Mouse (Mus musculus) liver, embryonic 14.5 days (tissue): ENCODE measurements at regions not wholly inside any gene's neighbourhood (a gene's known extent, or its start where the extent isn't known, plus 50 kb on each side); places are given as distances from the start of the nearest gene placed in this dataset.

ENCODE experiments used
- ATAC-seq: fragments of 200-750 bp; cut with Nextera tagmentation; 2 replicates; pipeline ENCODE4 v1.8.0; 2017; ENCODE audit warnings: moderate number of reproducible peaks, mild to moderate bottlenecking, moderate library complexity; ENCODE audit not compliant: insufficient read depth
- DNase-seq, 3 experiments: peaks; one replicate each; pipeline ENCODE4 v3.0.0-alpha.2; 2012 to 2013; ENCODE audit warnings: low read depth in 3 of 3, low spot score in 3 of 3
- H3K27ac ChIP-seq: fragments of 300-500 bp; sonication (generic); 2 replicates; pipeline ENCODE4 v1.5.1; 2014; ENCODE audit warnings: moderate library complexity, mild to moderate bottlenecking, control low read depth, inconsistent platforms
- H3K27me3 ChIP-seq: fragments of 300-500 bp; sonication (generic); 2 replicates; pipeline ENCODE4 v1.6.1; 2014; ENCODE audit warnings: mild to moderate bottlenecking, low read length, moderate library complexity; ENCODE audit not compliant: control insufficient read depth, insufficient read depth
- H3K36me3 ChIP-seq: fragments of 300-500 bp; sonication (generic); replicated peaks from 2 replicates; pipeline ENCODE4 v1.6.1; 2014; ENCODE audit warnings: low read depth; ENCODE audit not compliant: control insufficient read depth, insufficient read depth
- H3K4me1 ChIP-seq, 2 experiments: fragments of 200-500 bp in 1 of 2; fragments of 300-500 bp in 1 of 2; sonication (generic) in 1 of 2; replicated peaks; 2 replicates each; pipeline ENCODE4 v1.6.1; 2012 to 2014; ENCODE audit warnings: antibody characterized with exemption in 1 of 2, inconsistent platforms in 1 of 2, low read length in 1 of 2; ENCODE audit not compliant: control insufficient read depth in 2 of 2, insufficient read depth in 2 of 2
- H3K4me2 ChIP-seq: fragments of 300-500 bp; sonication (generic); 2 replicates; pipeline ENCODE4 v1.6.1; 2014; ENCODE audit warnings: low read depth, mild to moderate bottlenecking, control low read depth, moderate library complexity
- H3K4me3 ChIP-seq, 2 experiments: fragments of 200-500 bp in 1 of 2; fragments of 300-500 bp in 1 of 2; sonication (generic) in 1 of 2; 2 replicates each; pipeline ENCODE4 v1.5.1; 2012 to 2014; ENCODE audit warnings: low read depth in 2 of 2, low read length in 2 of 2, mild to moderate bottlenecking in 2 of 2, control low read depth in 1 of 2, inconsistent platforms in 1 of 2, moderate library complexity in 1 of 2; ENCODE audit not compliant: insufficient read depth in 1 of 2
- H3K9ac ChIP-seq: fragments of 300-500 bp; sonication (generic); replicated peaks from 2 replicates; pipeline ENCODE4 v1.6.1; 2014; ENCODE audit warnings: mild to moderate bottlenecking, control low read depth, moderate library complexity
- H3K9me3 ChIP-seq: fragments of 300-500 bp; sonication (generic); 2 replicates; pipeline ENCODE4 v1.6.1; 2016; ENCODE audit warnings: low read length, mixed read lengths; ENCODE audit not compliant: control insufficient read depth
- CTCF ChIP-seq: IDR thresholded peaks from 2 replicates; pipeline ENCODE4 v1.5.1; 2016; ENCODE audit warnings: antibody characterized with exemption, low read depth, control low read depth
- EP300 ChIP-seq: IDR thresholded peaks from 2 replicates; pipeline ENCODE4 v1.6.1; 2016; ENCODE audit warnings: antibody characterized with exemption, low read depth
- WGBS: fragments of 180-500 bp; shearing (Covaris S2); extraction: QIAGEN DNeasy Blood & Tissue Kit; methylation state at CpG from one replicate; pipeline ENCODE4 v1.1.7; 2014; ENCODE audit not compliant: insufficient replicate concordance; 5-methylcytosine and 5-hydroxymethylcytosine counted together

DNA sequence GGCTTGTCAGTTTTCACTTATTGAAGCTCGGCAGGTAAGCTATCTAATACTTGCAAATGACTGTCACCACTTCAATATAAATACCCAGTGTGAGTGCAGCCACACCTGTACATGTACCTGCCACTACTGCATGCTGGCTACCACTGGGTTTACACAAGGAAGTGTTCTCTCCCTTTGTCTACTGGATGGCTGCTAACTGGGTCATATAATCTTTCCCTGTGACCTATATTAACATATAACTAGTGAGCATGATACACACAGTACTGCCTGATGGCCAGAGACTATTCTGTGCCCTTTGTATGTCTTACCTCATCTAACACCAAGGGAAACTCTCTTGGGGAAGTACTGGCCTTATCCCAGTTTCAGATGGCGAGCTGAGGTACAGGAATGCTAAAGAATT is 285.5 kb upstream of the Id2 start:
- DNase-seq = no peak
- TF ChIP-seq CTCF (no peak), EP300 (no peak)
- no peaks in the 10 kb centered on the region for H3K27me3 ChIP-seq
- H3K27ac ChIP-seq = no peak overlapping the region
- 57% methylated on average over 2 of the region's 2 CpGs for WGBS
- no peak overlapping the region for H3K9ac ChIP-seq
- 0 out of 4 replicates have a peak, but pooled peaks cover 0 to 1% of the 10 kb centered on the region in 2 experiments for H3K4me1 ChIP-seq
- no peaks in the 10 kb centered on the region for H3K9me3 ChIP-seq
- H3K4me2 ChIP-seq = no peak overlapping the region
- H3K4me3 ChIP-seq = no peak overlapping the region
- no peaks in the 10 kb centered on the region for H3K36me3 ChIP-seq
- no peak for ATAC-seq

DNA sequence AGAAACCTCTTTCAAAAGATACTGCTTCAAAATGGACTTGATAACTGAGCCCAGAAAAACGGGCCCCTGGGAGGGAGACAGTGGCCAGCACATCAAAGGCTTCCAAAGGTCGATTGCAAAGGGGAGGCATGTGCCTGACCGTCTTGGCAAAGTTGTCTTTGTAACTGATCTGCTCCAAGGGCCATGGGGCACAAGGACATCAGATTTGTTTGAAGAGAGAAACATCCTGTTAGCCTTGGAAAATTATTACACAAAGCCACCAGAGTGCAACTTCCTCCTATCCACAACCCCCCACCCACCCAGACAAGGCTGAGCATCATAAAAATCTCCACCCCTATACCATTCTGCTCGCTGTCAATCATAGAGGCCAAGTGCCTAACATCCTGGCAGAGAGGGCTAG is 284.7 kb upstream of the Id2 start:
- DNase-seq (no peak), ATAC-seq (no peak)
- no peak overlapping the region for H3K9ac ChIP-seq
- H3K4me2 ChIP-seq = no peak overlapping the region
- no peaks in the 10 kb centered on the region for H3K9me3 ChIP-seq
- H3K4me1 ChIP-seq = 0 out of 4 replicates have a peak, but pooled peaks cover 0 to 1% of the 10 kb centered on the region in 2 experiments
- TF ChIP-seq EP300 (no peak), CTCF (no peak)
- no peak overlapping the region for H3K4me3 ChIP-seq
- H3K36me3 ChIP-seq = no peaks in the 10 kb centered on the region
- 37% methylated on average over 4 of the region's 4 CpGs for WGBS
- no peaks in the 10 kb centered on the region for H3K27me3 ChIP-seq
- H3K27ac ChIP-seq = no peak overlapping the region

- ATAC-seq = no peak
- H3K27me3 ChIP-seq = no peaks in the 10 kb centered on the region
- H3K4me3 ChIP-seq = no peak overlapping the region
- H3K4me2 ChIP-seq = no peak overlapping the region
- 75% methylated on average over 3 of the region's 3 CpGs for WGBS
- H3K36me3 ChIP-seq = no peaks in the 10 kb centered on the region
- no peaks in the 10 kb centered on the region for H3K9me3 ChIP-seq
- no peak overlapping the region for H3K9ac ChIP-seq
- no peak for DNase-seq
- 0 out of 4 replicates have a peak, but pooled peaks cover 0 to 1% of the 10 kb centered on the region in 2 experiments for H3K4me1 ChIP-seq
- no peak for TF ChIP-seq CTCF
- TF ChIP-seq EP300 = no peak
- no peak overlapping the region for H3K27ac ChIP-seq
These were observed 283.1 kb upstream of the Id2 start for GRCm38 (mm10) chr12:25379996-25380395.

GRCm38 (mm10) chr12:25379016-25379415 is 282.1 kb upstream of the Id2 start:
- no peaks in the 10 kb centered on the region for H3K36me3 ChIP-seq
- DNase-seq (no peak), ATAC-seq (no peak)
- no peak overlapping the region for H3K4me3 ChIP-seq
- H3K4me2 ChIP-seq = no peak overlapping the region
- H3K27ac ChIP-seq = no peak overlapping the region
- no peaks in the 10 kb centered on the region for H3K9me3 ChIP-seq
- H3K9ac ChIP-seq = no peak overlapping the region
- H3K27me3 ChIP-seq = no peaks in the 10 kb centered on the region
- TF ChIP-seq CTCF = no peak
- no peak for TF ChIP-seq EP300
- 0 out of 4 replicates have a peak, but pooled peaks cover 0 to 1% of the 10 kb centered on the region in 2 experiments for H3K4me1 ChIP-seq
- WGBS = 62% methylated on average over 9 of the region's 9 CpGs

- H3K9me3 ChIP-seq = no peaks in the 10 kb centered on the region
- ATAC-seq (no peak), DNase-seq (no peak)
- no peak overlapping the region for H3K9ac ChIP-seq
- 0 out of 4 replicates have a peak, but pooled peaks cover 0 to 1% of the 10 kb centered on the region in 2 experiments for H3K4me1 ChIP-seq
- H3K4me3 ChIP-seq = no peak overlapping the region
- no peaks in the 10 kb centered on the region for H3K36me3 ChIP-seq
- WGBS = 52% methylated on average over 6 of the region's 6 CpGs
- H3K27ac ChIP-seq = no peak overlapping the region
- TF ChIP-seq EP300 (no peak), CTCF (no peak)
- H3K27me3 ChIP-seq = no peaks in the 10 kb centered on the region
- no peak overlapping the region for H3K4me2 ChIP-seq
These were observed 281.2 kb upstream of the Id2 start for GRCm38 (mm10) chr12:25378036-25378645.
